Mouse (Mus musculus) C2C12 (cell line): ENCODE measurements around the gene Uevld.

ENCODE experiments used
- CEBPB ChIP-seq: IDR thresholded peaks from one replicate; pipeline ENCODE4 v1.6.1; 2011; ENCODE audit warnings: low read depth, mild to moderate bottlenecking, control low read depth, moderate library complexity
- CTCF ChIP-seq: IDR thresholded peaks from one replicate; pipeline ENCODE4 v1.5.1; 2011; ENCODE audit not compliant: control insufficient read depth, insufficient read depth, insufficient read length
- FOSL1 ChIP-seq: IDR thresholded peaks from one replicate; pipeline ENCODE4 v1.8.0; 2011; ENCODE audit warnings: mild to moderate bottlenecking, low read length; ENCODE audit not compliant: poor library complexity, insufficient read depth, severe bottlenecking
- USF1 ChIP-seq: IDR thresholded peaks from one replicate; pipeline ENCODE4 v1.6.1; 2011; ENCODE audit warnings: low read depth, mild to moderate bottlenecking, control low read depth, moderate library complexity

GRCm38 (mm10) chr7:46975456-46975855 is 17.1 kb upstream of the Uevld start:
- no peak for TF ChIP-seq USF1
- no peak for TF ChIP-seq CTCF
- no peak for TF ChIP-seq CEBPB
- no peak for TF ChIP-seq FOSL1
